Mouse (Mus musculus) midbrain, embryonic 11.5 days (tissue): ENCODE measurements at regions not wholly inside any gene's neighbourhood (a gene's known extent, or its start where the extent isn't known, plus 50 kb on each side); places are given as distances from the start of the nearest gene placed in this dataset.

Source experiments
- ATAC-seq: fragments of 200-750 bp; cut with Nextera tagmentation; 2 replicates; pipeline ENCODE4 v1.8.0; 2017; ENCODE audit warnings: moderate TSS enrichment, moderate library complexity; ENCODE audit not compliant: low FRiP score
- DNase-seq: peaks from one replicate; pipeline ENCODE4 v3.0.0; 2015; ENCODE audit warnings: low spot score; ENCODE audit errors: missing footprints
- H3K27ac ChIP-seq: fragments of 300-500 bp; sonication (generic); 2 replicates; pipeline ENCODE4 v1.5.1; 2014; ENCODE audit warnings: low read depth, low read length
- H3K27me3 ChIP-seq: fragments of 300-500 bp; sonication (generic); 2 replicates; pipeline ENCODE4 v1.6.1; 2014; ENCODE audit warnings: mild to moderate bottlenecking, low read length, moderate library complexity, mixed read lengths; ENCODE audit not compliant: control insufficient read depth, insufficient read depth
- H3K36me3 ChIP-seq: fragments of 300-500 bp; sonication (generic); 2 replicates; pipeline ENCODE4 v1.6.1; 2014; ENCODE audit warnings: mild to moderate bottlenecking, low read length, moderate library complexity, mixed read lengths; ENCODE audit not compliant: control insufficient read depth, insufficient read depth
- H3K4me1 ChIP-seq: fragments of 300-500 bp; sonication (generic); 2 replicates; pipeline ENCODE4 v1.6.1; 2014; ENCODE audit warnings: low read length; ENCODE audit not compliant: control insufficient read depth, insufficient read depth
- H3K4me2 ChIP-seq: fragments of 300-500 bp; sonication (generic); 2 replicates; pipeline ENCODE4 v1.6.1; 2014; ENCODE audit warnings: mild to moderate bottlenecking, moderate library complexity
- H3K4me3 ChIP-seq: fragments of 300-500 bp; sonication (generic); 2 replicates; pipeline ENCODE4 v1.5.1; 2014; ENCODE audit warnings: low read depth, low read length
- H3K9ac ChIP-seq: fragments of 300-500 bp; sonication (generic); 2 replicates; pipeline ENCODE4 v1.6.1; 2014; ENCODE audit warnings: low read length
- H3K9me3 ChIP-seq: fragments of 300-500 bp; sonication (generic); 2 replicates; pipeline ENCODE4 v1.6.1; 2016; ENCODE audit warnings: low read length; ENCODE audit not compliant: control insufficient read depth
- WGBS: fragments of 180-500 bp; shearing (Covaris S2); extraction: QIAGEN DNeasy Blood & Tissue Kit; methylation state at CpG from one replicate; pipeline ENCODE4 v1.1.7; 2014; 5-methylcytosine and 5-hydroxymethylcytosine counted together

DNA sequence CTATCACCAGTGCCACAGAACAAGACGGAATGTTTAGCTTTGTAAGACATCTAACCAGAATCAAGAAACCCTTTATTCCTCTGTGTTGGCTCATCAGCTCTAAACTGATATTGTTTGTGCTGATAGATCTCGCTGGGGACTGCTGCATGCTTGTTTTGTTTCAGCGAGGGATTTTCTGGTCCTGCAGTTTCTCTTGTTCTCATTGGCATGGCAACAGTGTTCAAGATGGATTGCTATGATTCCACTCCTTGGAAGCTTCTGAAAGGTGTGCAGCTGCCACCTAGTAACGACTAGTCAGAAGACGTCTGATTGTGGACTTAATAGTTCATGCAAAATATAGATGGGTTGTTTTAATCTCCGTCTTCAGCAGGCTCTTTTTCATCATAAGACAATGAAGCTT lies 591.2 kb downstream of the Sorcs1 start:
- H3K9me3 ChIP-seq, result no peaks in the 10 kb centered on the region
- no peak overlapping the region for H3K27ac ChIP-seq
- no peaks in the 10 kb centered on the region for H3K27me3 ChIP-seq
- peaks cover 7% of the 10 kb centered on the region; the same call in 1 of the 2 replicates for H3K4me1 ChIP-seq
- WGBS, result 21% methylated on average over 6 of the region's 6 CpGs
- no peaks in the 10 kb centered on the region for H3K36me3 ChIP-seq
- DNase-seq (no peak), ATAC-seq (peak; percentile 44; the same call in 1 of the 2 replicates)
- no peak overlapping the region for H3K9ac ChIP-seq
- H3K4me2 ChIP-seq, result no peak overlapping the region
- no peak overlapping the region for H3K4me3 ChIP-seq

DNA sequence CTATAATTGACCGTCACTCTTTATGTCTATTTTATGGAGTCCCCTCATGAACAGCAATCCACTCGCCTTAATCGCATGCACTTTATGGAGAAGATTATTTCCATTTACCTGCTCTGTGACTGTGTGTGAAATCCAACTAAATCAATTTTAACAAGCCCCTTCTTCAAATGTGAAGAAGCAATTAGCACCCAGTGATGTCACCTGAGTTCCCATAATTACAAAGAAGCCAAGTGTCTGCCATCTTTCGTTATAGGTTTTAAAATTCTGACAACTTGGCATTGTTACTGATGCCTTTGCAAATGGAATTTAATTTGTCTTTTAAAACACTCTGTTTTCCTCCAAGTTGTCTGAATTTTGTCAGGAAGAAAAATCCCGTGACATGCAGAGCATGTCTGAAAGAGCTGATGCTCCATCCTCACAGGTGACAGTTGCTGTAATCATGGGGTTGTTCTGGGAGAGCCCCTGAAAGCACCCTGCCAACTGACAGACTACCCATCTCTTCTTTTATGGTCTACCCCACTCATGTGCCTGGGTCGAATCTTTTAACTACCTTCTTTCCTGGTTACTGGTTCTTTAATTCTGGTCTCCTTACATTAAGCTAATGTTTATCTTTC lies 600.9 kb downstream of the Sorcs1 start:
- H3K4me1 ChIP-seq, result no peaks in the 10 kb centered on the region
- DNase-seq (no peak), ATAC-seq (no peak)
- H3K36me3 ChIP-seq, result no peaks in the 10 kb centered on the region
- H3K4me3 ChIP-seq, result no peak overlapping the region
- H3K9ac ChIP-seq, result no peak overlapping the region
- no peak overlapping the region for H3K27ac ChIP-seq
- no peaks in the 10 kb centered on the region; the same call in 1 of the 2 replicates for H3K27me3 ChIP-seq
- H3K4me2 ChIP-seq, result no peak overlapping the region
- no peaks in the 10 kb centered on the region for H3K9me3 ChIP-seq
- WGBS, result 92% methylated on average over 6 of the region's 6 CpGs

DNA sequence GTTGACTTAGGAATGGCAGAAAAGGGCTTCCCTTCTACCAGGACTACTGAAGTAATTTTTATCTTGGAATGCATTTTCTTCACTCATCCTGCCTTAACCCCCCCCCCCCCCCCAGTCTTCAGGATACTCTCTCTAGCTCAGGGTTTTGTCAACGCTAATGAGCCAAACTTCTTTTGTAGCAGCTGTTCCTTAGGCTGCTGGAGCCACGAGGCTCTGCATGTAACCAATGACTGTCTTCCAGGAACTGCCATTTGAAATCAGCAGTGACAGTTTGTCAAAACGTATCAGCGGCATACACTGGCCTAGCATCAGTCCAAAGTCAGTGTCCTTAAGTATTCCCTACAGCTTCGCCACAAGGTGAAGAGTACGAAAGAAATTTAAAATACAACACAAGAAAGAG lies 618.0 kb downstream of the Sorcs1 start:
- DNase-seq (no peak), ATAC-seq (no peak)
- no peaks in the 10 kb centered on the region for H3K4me1 ChIP-seq
- WGBS, result 83% methylated on average over 6 of the region's 6 CpGs
- H3K9ac ChIP-seq, result no peak overlapping the region
- no peak overlapping the region for H3K4me2 ChIP-seq
- H3K27me3 ChIP-seq, result no peaks in the 10 kb centered on the region
- no peaks in the 10 kb centered on the region for H3K36me3 ChIP-seq
- H3K27ac ChIP-seq, result no peak overlapping the region
- H3K4me3 ChIP-seq, result no peak overlapping the region
- H3K9me3 ChIP-seq, result no peaks in the 10 kb centered on the region

DNA sequence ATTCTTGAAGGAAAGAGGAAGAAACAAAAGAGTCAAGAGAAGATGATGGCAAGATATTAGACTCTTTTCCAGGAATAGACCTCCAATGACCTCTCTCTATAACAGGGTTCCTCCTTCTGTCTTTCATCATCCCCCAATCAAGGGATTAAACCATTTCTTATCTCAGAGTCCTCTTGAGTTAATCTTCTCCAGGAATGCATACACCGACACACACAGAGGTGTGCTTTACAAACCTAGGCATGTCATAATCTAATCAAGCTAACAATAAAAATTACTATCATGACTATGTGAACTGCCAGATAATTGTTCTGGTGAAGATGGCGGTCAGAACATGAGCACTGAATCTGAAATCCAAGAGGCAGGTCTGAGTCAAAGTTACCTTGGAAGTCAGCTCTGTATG lies 625.5 kb downstream of the Sorcs1 start:
- no peaks in the 10 kb centered on the region for H3K27me3 ChIP-seq
- DNase-seq, result no peak
- H3K27ac ChIP-seq, result no peak overlapping the region
- 85% methylated on average over 2 of the region's 2 CpGs for WGBS
- ATAC-seq, result no peak
- no peaks in the 10 kb centered on the region for H3K36me3 ChIP-seq
- no peak overlapping the region for H3K9ac ChIP-seq
- no peak overlapping the region for H3K4me2 ChIP-seq
- no peaks in the 10 kb centered on the region for H3K9me3 ChIP-seq
- H3K4me3 ChIP-seq, result no peak overlapping the region
- no peaks in the 10 kb centered on the region for H3K4me1 ChIP-seq

DNA sequence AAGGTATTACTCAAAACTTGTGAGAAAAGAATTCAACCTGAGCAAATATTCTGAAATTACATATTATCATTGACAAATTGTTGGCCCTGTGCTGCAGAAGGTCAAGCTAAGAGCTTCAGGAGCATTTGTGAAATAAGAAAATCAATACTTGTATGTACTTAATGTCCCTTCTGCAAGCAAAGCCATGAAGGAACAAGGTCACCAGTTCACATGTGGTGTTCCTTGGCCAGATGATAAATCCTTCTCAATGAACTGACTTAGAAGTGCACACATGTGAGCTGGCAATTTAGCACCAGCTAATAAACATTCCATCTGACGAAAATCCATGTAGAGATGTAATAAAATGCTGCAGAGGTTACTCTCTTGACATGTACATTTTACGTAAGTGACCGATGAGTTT lies 632.7 kb downstream of the Sorcs1 start:
- DNase-seq (no peak), ATAC-seq (no peak)
- Histone ChIP-seq H3K9me3 (no peaks in the 10 kb centered on the region), H3K27ac (no peak overlapping the region), H3K36me3 (no peaks in the 10 kb centered on the region), H3K4me1 (no peaks in the 10 kb centered on the region), H3K4me2 (no peak overlapping the region), H3K9ac (no peak overlapping the region), H3K4me3 (no peak overlapping the region), H3K27me3 (no peaks in the 10 kb centered on the region)
- WGBS, result 94% methylated on average over 3 of the region's 3 CpGs

DNA sequence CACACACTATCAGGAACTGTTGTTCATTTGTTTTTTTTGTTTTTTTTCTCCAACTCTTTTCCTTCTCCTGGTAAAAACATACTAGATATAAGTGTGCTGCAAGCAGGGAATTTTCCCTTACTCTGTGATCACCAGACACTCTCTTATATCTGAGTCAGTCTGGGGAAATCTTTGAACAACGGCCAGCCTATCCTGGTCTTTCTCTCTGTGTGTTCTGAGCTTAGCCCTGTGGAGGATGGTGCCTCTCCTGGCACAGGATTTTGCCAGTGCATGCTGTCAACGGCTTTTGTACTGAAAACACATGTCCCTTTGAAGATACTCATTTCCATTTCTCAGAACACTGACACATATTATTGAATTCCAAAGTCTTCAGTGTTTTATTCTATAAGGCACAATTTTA lies 664.8 kb downstream of the Sorcs1 start:
- Histone ChIP-seq H3K4me3 (no peak overlapping the region), H3K27me3 (no peaks in the 10 kb centered on the region), H3K9ac (no peak overlapping the region), H3K27ac (no peak overlapping the region), H3K9me3 (no peaks in the 10 kb centered on the region), H3K4me1 (no peaks in the 10 kb centered on the region), H3K4me2 (no peak overlapping the region), H3K36me3 (no peaks in the 10 kb centered on the region)
- WGBS, result 53% methylated on average over 2 of the region's 2 CpGs
- DNase-seq, result no peak
- no peak for ATAC-seq

DNA sequence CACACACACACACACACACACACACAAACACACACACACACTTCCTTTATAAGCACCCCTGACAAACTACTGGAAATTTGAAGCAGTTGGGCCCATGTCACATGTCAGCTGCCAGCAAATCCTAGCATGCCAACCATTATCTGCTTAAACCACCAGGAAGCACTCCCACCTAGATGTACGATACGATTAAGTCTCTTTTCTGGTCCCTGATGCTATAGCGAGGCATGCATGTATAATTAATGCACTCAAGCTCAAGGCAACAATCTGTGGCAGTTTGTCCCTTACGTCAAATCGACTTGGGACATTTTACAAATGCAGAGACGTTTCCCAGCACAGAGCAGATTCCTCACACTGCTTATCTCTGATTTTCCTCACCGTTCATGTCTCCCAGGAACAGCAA lies 673.2 kb downstream of the Sorcs1 start:
- no peak for DNase-seq

DNA sequence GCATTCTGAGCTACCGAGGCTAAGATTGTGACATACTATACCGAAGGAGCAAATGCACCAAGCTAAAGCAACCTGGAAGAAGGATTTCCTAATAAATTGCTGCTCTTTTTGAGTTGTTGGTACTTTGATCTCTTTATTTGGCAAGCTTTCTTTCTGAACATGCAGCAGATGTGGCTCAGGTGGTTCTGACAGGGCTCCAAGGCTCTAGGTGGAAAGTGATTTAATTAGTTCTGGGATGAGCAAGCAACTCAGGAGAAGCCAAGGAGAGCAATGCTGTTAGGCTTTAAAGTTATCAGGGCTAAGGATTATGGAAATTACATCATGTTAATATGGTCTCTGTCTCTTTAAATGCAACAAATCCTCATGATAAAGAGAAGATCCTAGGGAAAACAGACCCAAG lies 692.6 kb downstream of the Sorcs1 start:
- 85% methylated on average over 2 of the region's 2 CpGs for WGBS
- H3K4me1 ChIP-seq, result no peaks in the 10 kb centered on the region
- no peaks in the 10 kb centered on the region for H3K9me3 ChIP-seq
- no peaks in the 10 kb centered on the region for H3K27me3 ChIP-seq
- no peaks in the 10 kb centered on the region for H3K36me3 ChIP-seq
- H3K9ac ChIP-seq, result no peak overlapping the region
- no peak for ATAC-seq
- H3K4me3 ChIP-seq, result no peak overlapping the region
- H3K27ac ChIP-seq, result no peak overlapping the region
- no peak for DNase-seq
- no peak overlapping the region for H3K4me2 ChIP-seq

More for the DNA sequence above, 673.2 kb downstream of the Sorcs1 start:
- H3K4me2 ChIP-seq, result no peak overlapping the region
- H3K9me3 ChIP-seq, result no peaks in the 10 kb centered on the region
- no peak overlapping the region for H3K9ac ChIP-seq
- no peaks in the 10 kb centered on the region for H3K27me3 ChIP-seq
- no peaks in the 10 kb centered on the region for H3K4me1 ChIP-seq
- ATAC-seq, result 0 out of 2 replicates have a peak, but pooled peaks have one; percentile 14
- no peak overlapping the region for H3K4me3 ChIP-seq
- H3K27ac ChIP-seq, result no peak overlapping the region
- H3K36me3 ChIP-seq, result no peaks in the 10 kb centered on the region
- WGBS, result 47% methylated on average over 7 of the region's 7 CpGs

DNA sequence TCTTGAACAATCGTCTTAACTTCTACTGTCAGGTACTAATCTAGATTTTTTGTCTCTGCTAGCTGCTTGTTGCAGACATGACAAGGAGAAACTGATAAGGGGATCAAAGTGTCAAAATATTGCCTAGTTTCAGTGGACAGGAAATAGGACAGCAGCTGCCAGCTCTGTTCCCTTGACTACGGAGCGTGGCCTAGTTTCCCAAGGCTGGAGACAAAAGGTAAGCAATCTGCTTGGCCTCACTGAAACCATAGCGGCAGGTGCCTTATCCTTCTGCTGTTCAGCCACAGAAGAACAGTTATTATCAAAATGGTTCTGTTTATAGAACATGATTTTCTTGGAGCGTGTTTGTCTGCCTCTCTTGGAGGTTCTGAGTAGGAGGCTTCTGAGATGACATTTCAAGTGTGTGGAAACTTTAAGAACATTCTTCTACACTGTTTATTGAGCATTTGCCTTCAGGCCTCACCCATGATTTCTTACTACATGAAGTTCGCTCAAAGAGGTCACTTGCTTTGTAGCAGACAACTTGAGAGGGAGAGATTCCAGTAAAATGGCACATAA lies 712.1 kb downstream of the Sorcs1 start:
- Histone ChIP-seq H3K9ac (no peak overlapping the region), H3K9me3 (no peaks in the 10 kb centered on the region), H3K4me1 (no peaks in the 10 kb centered on the region), H3K27ac (no peak overlapping the region), H3K4me3 (no peak overlapping the region), H3K27me3 (no peaks in the 10 kb centered on the region), H3K36me3 (no peaks in the 10 kb centered on the region), H3K4me2 (no peak overlapping the region)
- DNase-seq, result no peak
- WGBS, result 87% methylated on average over 6 of the region's 6 CpGs
- ATAC-seq, result no peak
